Mouse (Mus musculus) forebrain, postnatal 0 days (tissue): ENCODE results near the gene Pbx1. TPM values are rescaled to one million over a fixed set of nuclear protein-coding genes. Genes with fewer than 3 reads are reported as not detected.

Source experiments
- ATAC-seq: fragments of 200-750 bp; cut with Nextera tagmentation; 2 replicates; pipeline ENCODE4 v1.8.0; 2017; ENCODE audit warnings: mild to moderate bottlenecking, moderate library complexity
- DNase-seq: peaks from one replicate; pipeline ENCODE4 v3.0.0-alpha.2; 2015
- H3K27ac ChIP-seq: fragments of 300-500 bp; sonication (generic); 2 replicates; pipeline ENCODE4 v1.5.1; 2014; ENCODE audit warnings: low read depth, mild to moderate bottlenecking, antibody characterized with exemption, low read length, moderate library complexity, mixed read lengths
- H3K27me3 ChIP-seq: fragments of 300-500 bp; sonication (generic); 2 replicates; pipeline ENCODE4 v1.6.1; 2014; ENCODE audit warnings: mild to moderate bottlenecking, low read length, mixed read lengths; ENCODE audit not compliant: insufficient read depth
- H3K36me3 ChIP-seq: fragments of 300-500 bp; sonication (generic); 2 replicates; pipeline ENCODE4 v1.6.1; 2014; ENCODE audit warnings: mild to moderate bottlenecking, moderate library complexity; ENCODE audit not compliant: insufficient read depth
- H3K4me1 ChIP-seq: fragments of 300-500 bp; sonication (generic); 2 replicates; pipeline ENCODE4 v1.6.1; 2014; ENCODE audit warnings: antibody characterized with exemption; ENCODE audit not compliant: insufficient read depth
- H3K4me2 ChIP-seq: fragments of 300-500 bp; sonication (generic); 2 replicates; pipeline ENCODE4 v1.6.1; 2014; ENCODE audit warnings: low read depth, mild to moderate bottlenecking, moderate library complexity
- H3K4me3 ChIP-seq: fragments of 300-500 bp; sonication (generic); 2 replicates; pipeline ENCODE4 v1.5.1; 2014; ENCODE audit warnings: low read depth, low read length, mixed read lengths
- H3K9ac ChIP-seq: fragments of 300-500 bp; sonication (generic); 2 replicates; pipeline ENCODE4 v1.6.1; 2014; ENCODE audit warnings: mild to moderate bottlenecking
- H3K9me3 ChIP-seq: fragments of 300-500 bp; sonication (generic); 2 replicates; pipeline ENCODE4 v1.6.1; 2016; ENCODE audit warnings: low read length
- CTCF ChIP-seq: sonication (generic); IDR thresholded peaks from 2 replicates; pipeline ENCODE4 v1.5.1; 2016; ENCODE audit warnings: antibody characterized with exemption, control low read depth, low read depth
- WGBS: fragments of 180-500 bp; shearing (Covaris S2); extraction: QIAGEN DNeasy Blood & Tissue Kit; methylation state at CpG from one replicate; pipeline ENCODE4 v1.1.7; 2014; 5-methylcytosine and 5-hydroxymethylcytosine counted together
- polyA plus RNA-seq: library from polyadenylated mRNA; unstranded; fragments of >200 nt; fragmentation: Nextera tagmentation; extraction: Ambion mirVana; gene quantifications from 2 replicates; pipeline ENCODE4 v1.2.1, GENCODE M21; 2015
- total RNA-seq: library from RNA; depleted of rRNA; stranded (reverse); fragments of >200 nt; gene quantifications from 2 replicates; pipeline ENCODE4 v1.2.3, GENCODE M21; 2014

Gene Pbx1
- total and polyA plus RNA-seq, 2 experiments from 2014 or later = 60.5 to 95.9 TPM

DNA sequence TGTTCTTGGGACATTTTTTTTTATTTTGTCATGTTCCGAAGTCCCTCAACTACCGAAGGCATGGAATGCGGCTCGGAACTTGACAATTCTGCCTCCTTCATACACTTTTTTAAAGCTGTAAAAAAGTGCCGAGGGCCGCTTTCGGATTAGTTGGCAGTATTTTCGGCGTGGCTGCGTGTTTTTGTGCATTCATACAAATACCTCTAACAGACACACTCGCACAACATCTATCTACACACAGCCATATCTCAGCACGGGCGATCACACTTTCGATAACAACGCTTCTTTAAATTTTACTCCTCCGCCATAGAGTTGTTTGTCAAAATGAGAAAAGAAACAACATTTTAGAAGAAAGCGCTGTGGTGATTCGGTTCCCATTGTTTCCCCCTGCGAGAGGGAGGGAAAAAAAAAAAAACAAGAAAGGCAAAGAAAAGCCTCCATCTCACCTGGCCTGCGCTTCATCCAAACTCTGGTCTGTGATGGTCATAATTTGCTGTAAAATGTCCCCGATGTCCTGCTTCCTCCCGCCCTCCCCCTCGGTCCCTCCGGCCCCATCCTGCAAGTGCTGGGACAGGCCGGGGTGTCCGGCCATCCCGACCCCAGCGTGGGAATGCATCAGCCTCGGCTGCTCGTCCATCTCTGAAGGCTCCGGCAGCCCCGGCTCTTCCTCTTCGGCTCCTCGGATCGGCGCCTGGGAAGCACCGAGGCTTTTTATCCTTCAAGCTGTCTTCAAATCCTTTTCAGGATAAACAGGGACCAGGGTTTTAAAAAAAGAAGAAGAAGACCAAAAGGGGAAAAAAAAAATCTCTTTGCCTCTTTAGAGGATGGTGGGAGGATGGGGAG lies 981 bp downstream of the Pbx1 start:
- peak overlapping the region; percentile 99 for H3K9ac ChIP-seq
- H3K9me3 ChIP-seq = no peaks in the 10 kb centered on the region
- under 1% methylated on average over 37 of the region's 37 CpGs for WGBS
- peak overlapping the region; percentile 97 for H3K27ac ChIP-seq
- no peaks in the 10 kb centered on the region for H3K4me1 ChIP-seq
- peak overlapping the region; percentile 73 for H3K4me2 ChIP-seq
- H3K36me3 ChIP-seq = no peaks in the 10 kb centered on the region
- no peak for ATAC-seq
- peak; percentile 66 for DNase-seq
- peak overlapping the region; percentile 77 for H3K4me3 ChIP-seq
- H3K27me3 ChIP-seq = no peaks in the 10 kb centered on the region
- TF ChIP-seq CTCF = no peak

DNA sequence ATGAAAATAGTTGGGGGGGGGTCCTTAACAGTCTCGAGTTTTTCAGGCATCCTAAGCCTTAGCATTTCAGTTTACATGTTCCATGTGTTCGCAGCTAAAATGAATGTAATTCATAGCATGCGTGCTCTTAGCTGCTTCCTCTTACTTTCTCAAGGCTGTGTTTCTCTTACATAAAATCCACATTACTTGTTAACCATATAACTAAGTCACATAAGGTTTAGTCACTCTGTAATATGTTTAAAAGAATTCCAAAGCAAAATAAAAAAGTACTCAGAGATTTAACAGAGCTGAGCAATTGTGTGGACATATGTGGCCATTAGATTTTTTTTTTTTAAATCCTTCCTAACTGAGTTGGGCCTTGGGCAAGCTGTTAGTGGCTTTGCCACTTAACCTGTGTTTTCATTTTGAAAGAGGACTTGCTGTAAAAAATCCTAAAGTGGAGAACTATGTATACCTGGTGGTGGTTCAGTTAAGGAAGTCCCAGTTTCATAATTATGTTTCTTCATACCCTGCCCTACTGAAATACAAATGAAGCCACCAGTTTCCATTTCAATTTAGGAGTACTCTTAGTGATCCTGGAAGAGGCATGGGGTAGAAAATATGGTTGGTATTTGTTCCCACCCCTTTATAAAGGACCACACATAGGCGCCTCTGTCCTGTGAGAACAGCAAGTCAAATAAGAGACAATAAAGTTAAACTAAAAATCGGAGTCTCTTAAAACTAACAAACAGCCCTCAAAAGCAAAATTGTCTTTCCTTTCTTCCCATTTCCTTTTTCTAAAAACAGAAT lies 2.0 kb downstream of the Pbx1 start:
- ATAC-seq = no peak
- Histone ChIP-seq H3K27me3 (no peaks in the 10 kb centered on the region), H3K27ac (peak overlapping the region; percentile 97), H3K36me3 (no peaks in the 10 kb centered on the region), H3K4me1 (0 out of 2 replicates have a peak, but pooled peaks cover 2% of the 10 kb centered on the region), H3K9me3 (no peaks in the 10 kb centered on the region), H3K4me2 (peak overlapping the region; percentile 73), H3K4me3 (peak overlapping the region; percentile 77), H3K9ac (peak overlapping the region; percentile 99)
- peak; percentile 40 for DNase-seq
- 4% methylated on average over 5 of the region's 5 CpGs for WGBS
- no peak for TF ChIP-seq CTCF

DNA sequence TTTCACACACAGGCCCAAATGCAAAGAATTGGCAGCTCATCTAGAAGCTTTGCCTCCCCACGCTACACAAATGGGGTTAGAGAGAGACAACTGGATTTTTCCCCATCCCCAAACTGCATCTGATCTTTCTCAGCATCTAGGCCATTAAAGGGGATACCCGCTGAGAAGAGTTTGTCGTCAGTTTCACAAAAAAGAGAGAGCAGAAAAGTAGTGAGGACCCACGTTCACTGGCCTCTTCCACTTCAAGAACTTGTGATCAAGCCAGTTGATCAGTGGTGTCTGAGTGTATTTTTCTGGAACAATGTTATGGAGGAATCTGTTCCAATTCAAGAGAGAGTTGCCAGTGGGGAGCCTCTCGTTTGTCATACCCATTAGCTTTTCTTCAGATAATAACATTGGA lies 2.7 kb downstream of the Pbx1 start:
- ATAC-seq = no peak
- peak overlapping the region; percentile 97 for H3K27ac ChIP-seq
- H3K9ac ChIP-seq = peak overlapping the region; percentile 99
- WGBS = 3% methylated on average over 5 of the region's 5 CpGs
- peak; percentile 69 for DNase-seq
- H3K4me1 ChIP-seq = peaks cover 5% of the 10 kb centered on the region
- no peaks in the 10 kb centered on the region for H3K36me3 ChIP-seq
- H3K27me3 ChIP-seq = no peaks in the 10 kb centered on the region
- no peak for TF ChIP-seq CTCF
- peak overlapping the region; percentile 77 for H3K4me3 ChIP-seq
- peak overlapping the region; percentile 73 for H3K4me2 ChIP-seq
- no peaks in the 10 kb centered on the region for H3K9me3 ChIP-seq

DNA sequence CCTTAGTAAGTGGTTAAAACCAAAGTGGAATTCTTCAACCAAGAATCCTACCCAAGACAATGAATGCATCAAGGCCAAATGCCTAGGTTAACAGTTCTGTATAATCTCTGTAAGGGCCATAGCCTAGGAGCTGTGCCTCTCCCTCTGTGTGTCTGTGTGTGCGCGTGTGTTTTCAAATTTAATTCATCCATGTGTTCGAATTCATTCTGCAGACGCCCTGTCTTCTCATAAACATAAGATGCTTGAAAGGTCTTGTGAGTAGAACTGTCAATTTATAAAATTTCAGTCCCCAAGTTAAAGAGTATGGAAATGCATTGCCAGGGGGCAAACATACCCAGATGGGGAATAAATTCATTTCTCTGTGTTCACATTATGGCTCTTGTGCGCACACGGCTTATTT lies 3.8 kb downstream of the Pbx1 start:
- H3K4me3 ChIP-seq = peak overlapping the region; percentile 77
- H3K27ac ChIP-seq = peak overlapping the region; percentile 97
- ATAC-seq = no peak
- peak overlapping the region; percentile 73 for H3K4me2 ChIP-seq
- peak; percentile 62 for DNase-seq
- H3K4me1 ChIP-seq = peaks cover 15% of the 10 kb centered on the region
- 11% methylated on average over 6 of the region's 6 CpGs for WGBS
- H3K9me3 ChIP-seq = no peaks in the 10 kb centered on the region
- TF ChIP-seq CTCF = no peak
- peak overlapping the region; percentile 99 for H3K9ac ChIP-seq
- H3K36me3 ChIP-seq = no peaks in the 10 kb centered on the region
- no peaks in the 10 kb centered on the region for H3K27me3 ChIP-seq

DNA sequence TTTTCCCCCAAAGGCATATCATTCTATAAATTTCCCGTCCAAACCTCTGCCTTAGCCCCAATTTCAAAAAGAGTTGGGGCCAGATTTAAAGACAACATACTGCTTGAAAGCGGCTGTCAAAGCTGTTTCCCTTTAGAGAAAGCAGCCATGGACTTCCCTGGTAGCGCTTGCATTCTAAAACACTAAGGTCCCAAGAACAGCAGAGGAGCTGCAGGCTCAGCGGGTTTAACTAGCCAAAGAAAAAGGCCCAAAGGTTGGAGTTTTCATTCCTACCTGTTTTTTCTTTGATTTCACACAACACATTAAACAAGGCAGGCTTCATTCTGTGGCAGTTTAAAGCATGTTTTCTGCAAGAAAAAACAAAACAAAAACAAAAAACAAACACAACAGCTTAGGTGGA lies 4.5 kb downstream of the Pbx1 start:
- Histone ChIP-seq H3K27ac (peak overlapping the region; percentile 97), H3K27me3 (no peaks in the 10 kb centered on the region), H3K4me2 (peak overlapping the region; percentile 73), H3K4me1 (peaks cover 15% of the 10 kb centered on the region), H3K9ac (peak overlapping the region; percentile 99), H3K9me3 (no peaks in the 10 kb centered on the region), H3K4me3 (peak overlapping the region; percentile 77), H3K36me3 (no peaks in the 10 kb centered on the region)
- ATAC-seq (no peak), DNase-seq (peak; percentile 67)
- TF ChIP-seq CTCF = no peak
- 6% methylated on average over 4 of the region's 4 CpGs for WGBS

DNA sequence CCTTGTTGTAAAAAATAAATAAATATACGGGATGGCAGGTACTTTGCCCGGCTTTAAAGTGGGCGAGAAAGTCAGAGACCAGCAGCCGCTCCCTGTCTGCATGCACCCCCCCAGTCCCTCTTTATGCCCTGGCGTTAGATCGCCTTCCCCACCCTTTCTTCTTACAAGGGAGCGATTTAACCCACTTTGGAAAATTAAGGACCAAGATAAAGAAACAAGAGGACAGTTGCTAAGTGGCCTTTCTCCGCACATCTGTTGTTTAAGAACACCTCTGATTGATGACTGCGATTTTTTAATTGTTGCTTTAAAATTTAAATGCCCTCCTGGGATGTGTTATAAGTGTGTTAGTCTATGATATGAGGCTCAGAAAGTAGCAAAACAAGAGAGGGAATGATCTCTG lies 5.2 kb downstream of the Pbx1 start:
- no peak for ATAC-seq
- 16% methylated on average over 9 of the region's 9 CpGs for WGBS

More for the DNA sequence above, 5.2 kb downstream of the Pbx1 start:
- Histone ChIP-seq H3K9me3 (no peaks in the 10 kb centered on the region), H3K9ac (peak overlapping the region; percentile 99), H3K27me3 (no peaks in the 10 kb centered on the region), H3K4me2 (peak overlapping the region; percentile 73), H3K4me3 (peak overlapping the region; percentile 77), H3K36me3 (peaks cover 3% of the 10 kb centered on the region), H3K27ac (peak overlapping the region; percentile 97), H3K4me1 (peaks cover 15% of the 10 kb centered on the region)
- TF ChIP-seq CTCF = no peak
- DNase-seq = no peak
